Mouse (Mus musculus): Measurements from ENCODE around the gene Mroh2a. TPM values are rescaled to one million over a fixed set of nuclear protein-coding genes. Genes with fewer than 3 reads are reported as not detected.

Mroh2a gene
- polyA plus RNA-seq, 1 experiment from 2014 or later, result 1.5 TPM

- ATAC-seq (ENCODE audit: low FRiP score, low read depth), result no peak
- WGBS, result 69% methylated on average over 7 of the region's 7 CpGs
- H3K27me3 ChIP-seq (replicated peaks), result no peaks in the 10 kb centered on the region
These were observed 5.2 kb downstream of the Mroh2a start for GRCm38 (mm10) chr1:88231803-88232499.

GRCm38 (mm10) chr1:88232664-88233380, 6.0 kb downstream of the Mroh2a start:
- Histone ChIP-seq H3K9ac (no peak overlapping the region), H3K27ac (no peak overlapping the region), H3K4me1 (no peaks in the 10 kb centered on the region), H3K4me2 (replicated peaks) (no peak overlapping the region), H3K4me3 (no peak overlapping the region), H3K9me3 (peaks cover 97% of the 10 kb centered on the region), H3K27me3 (replicated peaks) (no peaks in the 10 kb centered on the region), H3K36me3 (no peaks in the 10 kb centered on the region)
- no peak for ATAC-seq (ENCODE audit: low FRiP score, low read depth)
- 54% methylated on average over 3 of the region's 3 CpGs for WGBS

More at GRCm38 (mm10) chr1:88231803-88232499, 5.2 kb downstream of the Mroh2a start:
- Histone ChIP-seq H3K4me3 (no peak overlapping the region), H3K9ac (no peak overlapping the region), H3K4me2 (replicated peaks) (no peak overlapping the region), H3K4me1 (no peaks in the 10 kb centered on the region), H3K36me3 (no peaks in the 10 kb centered on the region), H3K9me3 (peaks cover 97% of the 10 kb centered on the region), H3K27ac (no peak overlapping the region)

- Histone ChIP-seq H3K36me3 (no peaks in the 10 kb centered on the region), H3K9me3 (peaks cover 97% of the 10 kb centered on the region), H3K9ac (no peak overlapping the region), H3K27ac (no peak overlapping the region), H3K4me2 (replicated peaks) (no peak overlapping the region), H3K4me1 (no peaks in the 10 kb centered on the region), H3K4me3 (no peak overlapping the region), H3K27me3 (replicated peaks) (no peaks in the 10 kb centered on the region)
- ATAC-seq (ENCODE audit: low FRiP score, low read depth), result no peak
- WGBS, result 71% methylated on average over 14 of the region's 14 CpGs
These were observed 6.8 kb downstream of the Mroh2a start for GRCm38 (mm10) chr1:88233421-88234247.

- no peaks in the 10 kb centered on the region for H3K27me3 ChIP-seq (replicated peaks)
- no peak overlapping the region for H3K4me2 ChIP-seq (replicated peaks)
- 68% methylated on average over 4 of the region's 4 CpGs for WGBS
- H3K4me1 ChIP-seq, result no peaks in the 10 kb centered on the region
- no peaks in the 10 kb centered on the region for H3K36me3 ChIP-seq
- H3K9ac ChIP-seq, result no peak overlapping the region
- H3K27ac ChIP-seq, result no peak overlapping the region
- peaks cover 97% of the 10 kb centered on the region for H3K9me3 ChIP-seq
- no peak overlapping the region for H3K4me3 ChIP-seq
- no peak for ATAC-seq (ENCODE audit: low FRiP score, low read depth)
These were observed 7.4 kb downstream of the Mroh2a start for GRCm38 (mm10) chr1:88234248-88234610.

- Histone ChIP-seq H3K36me3 (no peaks in the 10 kb centered on the region), H3K4me3 (no peak overlapping the region), H3K27me3 (replicated peaks) (no peaks in the 10 kb centered on the region), H3K9ac (no peak overlapping the region), H3K9me3 (peaks cover 97% of the 10 kb centered on the region), H3K27ac (no peak overlapping the region), H3K4me1 (no peaks in the 10 kb centered on the region), H3K4me2 (replicated peaks) (no peak overlapping the region)
- WGBS, result 44% methylated on average over 5 of the region's 5 CpGs
- ATAC-seq (ENCODE audit: low FRiP score, low read depth), result no peak
These were observed 7.9 kb downstream of the Mroh2a start for GRCm38 (mm10) chr1:88234646-88235045.

GRCm38 (mm10) chr1:88235046-88235893, 8.5 kb downstream of the Mroh2a start:
- H3K27me3 ChIP-seq (replicated peaks), result no peaks in the 10 kb centered on the region
- no peak for ATAC-seq (ENCODE audit: low FRiP score, low read depth)
- H3K27ac ChIP-seq, result no peak overlapping the region
- H3K9ac ChIP-seq, result no peak overlapping the region
- H3K4me3 ChIP-seq, result no peak overlapping the region
- no peaks in the 10 kb centered on the region for H3K4me1 ChIP-seq
- H3K9me3 ChIP-seq, result peaks cover 97% of the 10 kb centered on the region
- H3K4me2 ChIP-seq (replicated peaks), result no peak overlapping the region
- WGBS, result 63% methylated on average over 11 of the region's 11 CpGs
- H3K36me3 ChIP-seq, result no peaks in the 10 kb centered on the region

- Histone ChIP-seq H3K27ac (no peak overlapping the region), H3K4me1 (no peaks in the 10 kb centered on the region), H3K9me3 (peaks cover 97% of the 10 kb centered on the region), H3K9ac (no peak overlapping the region), H3K27me3 (replicated peaks) (no peaks in the 10 kb centered on the region), H3K4me3 (no peak overlapping the region), H3K4me2 (replicated peaks) (no peak overlapping the region), H3K36me3 (no peaks in the 10 kb centered on the region)
- WGBS, result 69% methylated on average over 4 of the region's 4 CpGs
- no peak for ATAC-seq (ENCODE audit: low FRiP score, low read depth)
These were observed 9.2 kb downstream of the Mroh2a start for GRCm38 (mm10) chr1:88235894-88236415.

GRCm38 (mm10) chr1:88237311-88237710, 10.5 kb downstream of the Mroh2a start:
- H3K27ac ChIP-seq, result no peak overlapping the region
- 81% methylated on average over 5 of the region's 5 CpGs for WGBS
- no peaks in the 10 kb centered on the region for H3K27me3 ChIP-seq (replicated peaks)
- no peaks in the 10 kb centered on the region for H3K4me1 ChIP-seq
- no peaks in the 10 kb centered on the region for H3K36me3 ChIP-seq
- H3K4me3 ChIP-seq, result no peak overlapping the region
- no peak overlapping the region for H3K9ac ChIP-seq
- peaks cover 95% of the 10 kb centered on the region for H3K9me3 ChIP-seq
- no peak for ATAC-seq (ENCODE audit: low FRiP score, low read depth)
- H3K4me2 ChIP-seq (replicated peaks), result no peak overlapping the region

GRCm38 (mm10) chr1:88238771-88239170, 12.0 kb downstream of the Mroh2a start:
- H3K4me1 ChIP-seq, result no peaks in the 10 kb centered on the region
- H3K4me3 ChIP-seq, result no peak overlapping the region
- H3K36me3 ChIP-seq, result no peaks in the 10 kb centered on the region
- no peaks in the 10 kb centered on the region for H3K27me3 ChIP-seq (replicated peaks)
- H3K4me2 ChIP-seq (replicated peaks), result no peak overlapping the region
- H3K27ac ChIP-seq, result no peak overlapping the region
- WGBS, result 80% methylated on average over 6 of the region's 6 CpGs
- ATAC-seq (ENCODE audit: low FRiP score, low read depth), result no peak
- H3K9me3 ChIP-seq, result peaks cover 93% of the 10 kb centered on the region
- no peak overlapping the region for H3K9ac ChIP-seq

- Histone ChIP-seq H3K9me3 (peaks cover 93% of the 10 kb centered on the region), H3K4me2 (replicated peaks) (no peak overlapping the region), H3K4me3 (no peak overlapping the region), H3K36me3 (no peaks in the 10 kb centered on the region), H3K27me3 (replicated peaks) (no peaks in the 10 kb centered on the region), H3K4me1 (no peaks in the 10 kb centered on the region), H3K9ac (no peak overlapping the region), H3K27ac (no peak overlapping the region)
- WGBS, result 73% methylated on average over 5 of the region's 5 CpGs
- no peak for ATAC-seq (ENCODE audit: low FRiP score, low read depth)
These were observed 13.3 kb downstream of the Mroh2a start for GRCm38 (mm10) chr1:88240072-88240471.

GRCm38 (mm10) chr1:88240579-88240978, 13.8 kb downstream of the Mroh2a start:
- H3K9ac ChIP-seq, result no peak overlapping the region
- no peaks in the 10 kb centered on the region for H3K4me1 ChIP-seq
- H3K27me3 ChIP-seq (replicated peaks), result no peaks in the 10 kb centered on the region
- H3K4me2 ChIP-seq (replicated peaks), result no peak overlapping the region
- H3K27ac ChIP-seq, result no peak overlapping the region
- WGBS, result 78% methylated on average over 4 of the region's 4 CpGs
- peaks cover 93% of the 10 kb centered on the region for H3K9me3 ChIP-seq
- ATAC-seq (ENCODE audit: low FRiP score, low read depth), result no peak
- no peak overlapping the region for H3K4me3 ChIP-seq
- H3K36me3 ChIP-seq, result no peaks in the 10 kb centered on the region

Measured in neural tube, embryonic 12.5 days (tissue).